Comparison of ENCODE assay signal across 8 mouse cellular contexts in genomic region chr7:29783871-29784551, GRCm38 (mm10). TPM values are rescaled to one million over a fixed set of nuclear protein-coding genes. Genes with fewer than 3 reads are reported as not detected.
DNase-seq lines count a peak whose midpoint lies in the region; ATAC-seq lines count a peak whose summit lies in the region.

Gene Zfp30, plus strand, starts transcription at chr7:29783998.

- under 1% methylated on average over 45 of the region's 45 CpGs for WGBS in hindbrain, embryonic 10.5 days
- WGBS in lung, embryonic 15.5 days = under 1% methylated on average over 45 of the region's 45 CpGs

- H3K4me3 ChIP-seq in hindbrain, embryonic 10.5 days = peak within 1 kb of the TSS; percentile 94
- H3K4me3 ChIP-seq in lung, embryonic 15.5 days = peak within 1 kb of the TSS; percentile 75

- H3K9me3 ChIP-seq in hindbrain, embryonic 10.5 days = peaks cover 4% of the 10 kb centered on the region; the same call in 1 of the 2 replicates
- H3K9me3 ChIP-seq in lung, embryonic 15.5 days = no peaks in the 10 kb centered on the region

- H3K9ac ChIP-seq in lung, embryonic 15.5 days = peak within 1 kb of the TSS; percentile 74

- H3K4me1 ChIP-seq in hindbrain, embryonic 10.5 days (replicated peaks) = peaks cover 21% of the 10 kb centered on the region
- H3K4me1 ChIP-seq in lung, embryonic 15.5 days = peaks cover 11% of the 10 kb centered on the region

- H3K27me3 ChIP-seq in hindbrain, embryonic 10.5 days (ENCODE audit: insufficient read depth, poor library complexity, severe bottlenecking) = no peaks in the 10 kb centered on the region
- no peaks in the 10 kb centered on the region for H3K27me3 ChIP-seq in lung, embryonic 15.5 days

- peaks cover 32% of the 10 kb centered on the region for H3K36me3 ChIP-seq in hindbrain, embryonic 10.5 days
- H3K36me3 ChIP-seq in lung, embryonic 15.5 days = peaks cover 17% of the 10 kb centered on the region

- H3K4me2 ChIP-seq in lung, embryonic 15.5 days = peak within 1 kb of the TSS; percentile 83

- DNase-seq in MEL-GATA-1-ER (ENCODE audit: extremely low read depth, low read depth) = peak; percentile 73
- peak; percentile 88 to 90 for DNase-seq in cerebellum, adult 18-20 months
- peak; percentile 94 for DNase-seq in hindbrain, embryonic 10.5 days (ENCODE audit: low spot score)
- peak; percentile 57 for DNase-seq in layer of hippocampus, adult 9-10 months (ENCODE audit: low spot score)
- peak; percentile 75 for DNase-seq in ovary, postnatal 10 days (ENCODE audit: low spot score)
- peak; percentile 81 for DNase-seq in thymus, postnatal 0 days (ENCODE audit: low spot score)

- peak within 1 kb of the TSS; percentile 92 for H3K27ac ChIP-seq in hindbrain, embryonic 10.5 days
- H3K27ac ChIP-seq in lung, embryonic 15.5 days = peak within 1 kb of the TSS; percentile 85

- ATAC-seq in frontal cortex, adult (ENCODE audit: low TSS enrichment) = peak; percentile 95
- peak; percentile 96 for ATAC-seq in lung, embryonic 15.5 days (ENCODE audit: borderline replicate concordance, extremely low read depth, low FRiP score, low TSS enrichment)

RNA-seq across cellular contexts. Expression of gene Zfp30, which starts in this region (rescaled TPM):
- polyA plus RNA-seq in hindbrain, embryonic 10.5 days (2016; fragmentation: Nextera tagmentation; extraction: Ambion mirVana) = 5.8 and 6.4 TPM in 2 replicates
- polyA plus RNA-seq in lung, embryonic 15.5 days (2015; fragmentation: Nextera tagmentation; extraction: Ambion mirVana) = 5.7 and 6.1 TPM in 2 replicates
- polyA plus RNA-seq in thymus, postnatal 0 days (2015; fragmentation: Nextera tagmentation; extraction: Ambion mirVana) = 2.1 and 2.6 TPM in 2 replicates

Comparison
In these comparisons a context has a peak if more than half of its experiments do, and no peak if none do; other contexts are left out.
1. Peak in every context shown above with its lines: DNase-seq, ATAC-seq, H3K4me3 ChIP-seq and H3K27ac ChIP-seq.